21 mouse cellular contexts compared by ENCODE assay signal in the genomic region with DNA sequence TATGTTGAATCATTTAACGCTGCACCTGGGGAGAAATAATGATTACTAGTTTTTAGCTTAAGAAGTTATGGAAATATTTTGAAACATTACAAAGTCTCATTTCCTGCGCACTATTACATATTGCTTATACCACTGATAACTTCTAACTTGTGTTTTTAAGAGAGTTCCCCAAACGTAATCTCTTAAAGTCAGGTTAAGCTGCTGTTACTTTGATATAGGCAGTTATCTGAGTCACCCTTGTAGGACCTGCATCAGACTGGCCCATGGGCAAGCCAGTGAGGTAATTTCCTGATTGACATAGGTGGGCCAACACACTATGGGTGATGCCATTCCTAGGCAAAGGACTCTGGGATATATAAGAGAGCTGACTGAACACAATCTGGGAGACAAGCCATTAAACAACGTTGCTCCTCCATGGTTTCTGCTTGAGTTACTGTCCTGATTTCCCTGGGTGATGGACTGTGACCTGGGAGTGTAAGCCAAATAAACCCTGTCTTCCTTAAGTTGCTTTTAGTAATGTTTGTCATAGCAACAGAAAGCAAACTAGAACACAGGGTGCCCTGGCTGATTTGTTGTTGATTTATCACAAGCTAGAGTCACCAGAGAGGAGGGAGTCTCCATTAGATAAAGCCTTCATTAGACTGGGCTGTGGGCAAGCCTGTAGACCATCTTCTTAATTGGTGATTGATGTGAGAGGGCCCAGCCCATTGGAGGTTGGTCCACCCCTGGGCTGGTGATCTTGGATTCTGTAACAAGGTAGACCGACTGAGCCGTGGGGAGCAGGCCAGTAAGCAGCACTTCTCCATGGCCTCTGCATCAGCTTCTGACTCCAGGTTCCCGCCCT.
"Had no signal": no experiment of that assay in that cellular context is flagged by ENCODE, and none has a peak within 500 bp of the region (broad histone marks: within the 10 kb centered on the region; RNA-seq: fewer than 3 reads in every experiment).

No protein-coding gene starts in this region.

- H3K4me2 ChIP-seq: lung, embryonic 15.5 days; midbrain, embryonic 11.5 days; neural tube, embryonic 13.5 days; neural tube, embryonic 15.5 days had no signal

- H3K9ac ChIP-seq: liver, postnatal 0 days; lung, embryonic 15.5 days; neural tube, embryonic 13.5 days; neural tube, embryonic 15.5 days had no signal

- H3K36me3 ChIP-seq: lung, embryonic 15.5 days; neural tube, embryonic 13.5 days; neural tube, embryonic 15.5 days had no signal

- H3K4me3 ChIP-seq: lung, embryonic 15.5 days; megakaryocyte, embryonic 14.5 days; myocyte; neural tube, embryonic 13.5 days; neural tube, embryonic 15.5 days had no signal

- H3K4me1 ChIP-seq: lung, embryonic 15.5 days; megakaryocyte, embryonic 14.5 days had no signal

- ATAC-seq: liver, postnatal 0 days; lung, postnatal 0 days; midbrain, embryonic 16.5 days had no signal

- H3K27me3 ChIP-seq: lung, embryonic 15.5 days; megakaryocyte, embryonic 14.5 days; neural tube, embryonic 13.5 days; neural tube, embryonic 15.5 days had no signal

- DNase-seq: liver, postnatal 0 days; lung, adult 2 months; lung, postnatal 14 days; lung, postnatal 36 days; midbrain, embryonic 14.5 days; retina, postnatal 1 day; right cerebral cortex, adult 18-20 months; right cerebral cortex, postnatal 25 days; right cerebral cortex, postnatal 4 days; spleen, adult 18-20 months; thymus, adult 2 months; thymus, postnatal 25 days had no signal

- H3K27ac ChIP-seq: lung, embryonic 15.5 days; macrophage; neural tube, embryonic 13.5 days; neural tube, embryonic 15.5 days had no signal

- H3K9me3 ChIP-seq: lung, embryonic 15.5 days; neural tube, embryonic 13.5 days; neural tube, embryonic 15.5 days had no signal
